Mouse (Mus musculus): Measurements from ENCODE around the gene Ppfia3. TPM values are rescaled to one million over a fixed set of nuclear protein-coding genes. Genes with fewer than 3 reads are reported as not detected.
A peak's percentile ranks its signal among the peaks of the same experiment; 100 is the strongest.

Gene Ppfia3
- polyA plus RNA-seq (2015; fragmentation: Nextera tagmentation; extraction: Ambion mirVana) = 5.6 and 6.9 TPM in 2 replicates

GRCm38 (mm10) chr7:45366652-45367019 is at the start of gene Ppfia3:
Gene Ppfia3, minus strand, starts transcription at chr7:45367019.
- peaks cover 33% of the 10 kb centered on the region for H3K4me1 ChIP-seq (replicated peaks)
- peak within 1 kb of the TSS; percentile 58 for H3K9ac ChIP-seq
- under 1% methylated on average over 25 of the region's 26 CpGs for WGBS
- H3K4me2 ChIP-seq (replicated peaks) = peak within 1 kb of the TSS; percentile 99
- no peaks in the 10 kb centered on the region for H3K9me3 ChIP-seq
- H3K27ac ChIP-seq = peak within 1 kb of the TSS; percentile 57; the same call in 1 of the 2 replicates
- ATAC-seq = peak; percentile 11; the same call in 1 of the 2 replicates
- H3K27me3 ChIP-seq (replicated peaks) = peaks cover 35% of the 10 kb centered on the region
- no peaks in the 10 kb centered on the region for H3K36me3 ChIP-seq
- H3K4me3 ChIP-seq (replicated peaks) = peak within 1 kb of the TSS; percentile 59

GRCm38 (mm10) chr7:45415636-45416035 is 48.8 kb upstream of the Ppfia3 start:
- Histone ChIP-seq H3K4me3 (replicated peaks) (peak overlapping the region; percentile 22), H3K9ac (no peak overlapping the region), H3K27me3 (replicated peaks) (peaks cover 54% of the 10 kb centered on the region), H3K9me3 (no peaks in the 10 kb centered on the region), H3K36me3 (no peaks in the 10 kb centered on the region), H3K4me1 (replicated peaks) (peaks cover 35% of the 10 kb centered on the region), H3K4me2 (replicated peaks) (peak overlapping the region; percentile 49), H3K27ac (no peak overlapping the region)
- no peak for ATAC-seq
- 23% methylated on average over 37 of the region's 37 CpGs for WGBS

- H3K9me3 ChIP-seq = no peaks in the 10 kb centered on the region
- 46% methylated on average over 12 of the region's 12 CpGs for WGBS
- peaks cover 62% of the 10 kb centered on the region for H3K27me3 ChIP-seq (replicated peaks)
- no peak overlapping the region for H3K4me3 ChIP-seq (replicated peaks)
- H3K9ac ChIP-seq = no peak overlapping the region
- no peak; the same call in 1 of the 2 replicates for ATAC-seq
- H3K4me1 ChIP-seq (replicated peaks) = peaks cover 30% of the 10 kb centered on the region
- no peak overlapping the region for H3K27ac ChIP-seq
- H3K4me2 ChIP-seq (replicated peaks) = peak overlapping the region; percentile 97; the same call in 1 of the 2 replicates
- no peaks in the 10 kb centered on the region for H3K36me3 ChIP-seq
These were observed 48.0 kb upstream of the Ppfia3 start for GRCm38 (mm10) chr7:45414740-45415224.

GRCm38 (mm10) chr7:45413864-45414739 is 47.3 kb upstream of the Ppfia3 start:
- 2% methylated on average over 26 of the region's 27 CpGs for WGBS
- peak; percentile 40 for ATAC-seq

GRCm38 (mm10) chr7:45413113-45413863 is 46.5 kb upstream of the Ppfia3 start, which contains the start of gene Ntf5:
Gene Ntf5, plus strand, starts transcription at chr7:45413695.
- peak; percentile 69 for ATAC-seq
- H3K4me2 ChIP-seq (replicated peaks) = peak within 1 kb of the TSS; percentile 97
- H3K27me3 ChIP-seq (replicated peaks) = peaks cover 73% of the 10 kb centered on the region
- no peaks in the 10 kb centered on the region for H3K9me3 ChIP-seq
- H3K9ac ChIP-seq = peak within 1 kb of the TSS; percentile 60
- 2% methylated on average over 38 of the region's 45 CpGs for WGBS
- H3K27ac ChIP-seq = 0 out of 2 replicates have a peak within 1 kb of the TSS, but pooled peaks have one; percentile 19
- H3K4me3 ChIP-seq (replicated peaks) = peak within 1 kb of the TSS; percentile 56
- peaks cover 25% of the 10 kb centered on the region for H3K4me1 ChIP-seq (replicated peaks)
- no peaks in the 10 kb centered on the region for H3K36me3 ChIP-seq

More at GRCm38 (mm10) chr7:45413864-45414739, 47.3 kb upstream of the Ppfia3 start:
- no peak overlapping the region for H3K27ac ChIP-seq
- H3K4me3 ChIP-seq (replicated peaks) = peak overlapping the region; percentile 56
- no peaks in the 10 kb centered on the region for H3K36me3 ChIP-seq
- H3K27me3 ChIP-seq (replicated peaks) = peaks cover 68% of the 10 kb centered on the region
- H3K9ac ChIP-seq = peak overlapping the region; percentile 60
- no peaks in the 10 kb centered on the region for H3K9me3 ChIP-seq
- H3K4me1 ChIP-seq (replicated peaks) = peaks cover 27% of the 10 kb centered on the region
- peak overlapping the region; percentile 97 for H3K4me2 ChIP-seq (replicated peaks)

- 76% methylated on average over 2 of the region's 2 CpGs for WGBS
These were observed 45.6 kb upstream of the Ppfia3 start for GRCm38 (mm10) chr7:45412421-45412820.

GRCm38 (mm10) chr7:45409497-45410163 is 42.8 kb upstream of the Ppfia3 start:
- no peak overlapping the region for H3K4me3 ChIP-seq (replicated peaks)
- H3K9me3 ChIP-seq = no peaks in the 10 kb centered on the region
- H3K27ac ChIP-seq = no peak overlapping the region
- H3K9ac ChIP-seq = no peak overlapping the region
- H3K4me2 ChIP-seq (replicated peaks) = no peak overlapping the region
- no peaks in the 10 kb centered on the region for H3K36me3 ChIP-seq
- ATAC-seq = no peak
- peaks cover 85% of the 10 kb centered on the region for H3K27me3 ChIP-seq (replicated peaks)
- 84% methylated on average over 8 of the region's 8 CpGs for WGBS
- H3K4me1 ChIP-seq (replicated peaks) = peaks cover 21% of the 10 kb centered on the region

More at GRCm38 (mm10) chr7:45412421-45412820, 45.6 kb upstream of the Ppfia3 start:
- H3K9ac ChIP-seq = no peak overlapping the region
- no peak overlapping the region for H3K4me3 ChIP-seq (replicated peaks)
- no peaks in the 10 kb centered on the region for H3K36me3 ChIP-seq
- H3K4me1 ChIP-seq (replicated peaks) = peaks cover 25% of the 10 kb centered on the region
- no peak overlapping the region for H3K4me2 ChIP-seq (replicated peaks)
- H3K27ac ChIP-seq = no peak overlapping the region
- ATAC-seq = no peak
- H3K9me3 ChIP-seq = no peaks in the 10 kb centered on the region
- peaks cover 82% of the 10 kb centered on the region for H3K27me3 ChIP-seq (replicated peaks)

GRCm38 (mm10) chr7:45408949-45409348 is 42.1 kb upstream of the Ppfia3 start:
- no peaks in the 10 kb centered on the region for H3K36me3 ChIP-seq
- H3K9ac ChIP-seq = no peak overlapping the region
- 84% methylated on average over 17 of the region's 17 CpGs for WGBS
- no peak overlapping the region for H3K4me3 ChIP-seq (replicated peaks)
- no peak overlapping the region for H3K27ac ChIP-seq
- peaks cover 79% of the 10 kb centered on the region for H3K27me3 ChIP-seq (replicated peaks)
- H3K9me3 ChIP-seq = no peaks in the 10 kb centered on the region
- peaks cover 15% of the 10 kb centered on the region for H3K4me1 ChIP-seq (replicated peaks)
- ATAC-seq = no peak
- no peak overlapping the region for H3K4me2 ChIP-seq (replicated peaks)

- 69% methylated on average over 7 of the region's 7 CpGs for WGBS
- Histone ChIP-seq H3K9me3 (no peaks in the 10 kb centered on the region), H3K36me3 (no peaks in the 10 kb centered on the region), H3K4me2 (replicated peaks) (no peak overlapping the region), H3K4me3 (replicated peaks) (no peak overlapping the region), H3K9ac (no peak overlapping the region), H3K27ac (no peak overlapping the region), H3K27me3 (replicated peaks) (peaks cover 73% of the 10 kb centered on the region), H3K4me1 (replicated peaks) (peaks cover 9% of the 10 kb centered on the region)
- no peak for ATAC-seq
These were observed 41.5 kb upstream of the Ppfia3 start for GRCm38 (mm10) chr7:45408351-45408750.

- no peak overlapping the region for H3K9ac ChIP-seq
- peaks cover 8% of the 10 kb centered on the region for H3K4me1 ChIP-seq (replicated peaks)
- H3K27me3 ChIP-seq (replicated peaks) = peaks cover 71% of the 10 kb centered on the region
- no peak overlapping the region for H3K27ac ChIP-seq
- no peak for ATAC-seq
- H3K4me2 ChIP-seq (replicated peaks) = no peak overlapping the region
- H3K36me3 ChIP-seq = no peaks in the 10 kb centered on the region
- WGBS = 75% methylated on average over 10 of the region's 10 CpGs
- H3K9me3 ChIP-seq = no peaks in the 10 kb centered on the region
- no peak overlapping the region for H3K4me3 ChIP-seq (replicated peaks)
These were observed 41.0 kb upstream of the Ppfia3 start for GRCm38 (mm10) chr7:45407836-45408235.

GRCm38 (mm10) chr7:45406157-45407156 is 39.6 kb upstream of the Ppfia3 start:
- H3K27me3 ChIP-seq (replicated peaks) = peaks cover 61% of the 10 kb centered on the region
- peak overlapping the region; percentile 24 for H3K9ac ChIP-seq
- no peaks in the 10 kb centered on the region for H3K9me3 ChIP-seq
- WGBS = 1% methylated on average over 114 of the region's 114 CpGs
- H3K4me1 ChIP-seq (replicated peaks) = peaks cover 8% of the 10 kb centered on the region
- H3K4me2 ChIP-seq (replicated peaks) = peak overlapping the region; percentile 85
- H3K36me3 ChIP-seq = no peaks in the 10 kb centered on the region
- no peak overlapping the region for H3K27ac ChIP-seq
- ATAC-seq = 0 out of 2 replicates have a peak, but pooled peaks have one; percentile 21
- H3K4me3 ChIP-seq (replicated peaks) = peak overlapping the region; percentile 42

All from intestine, embryonic 15.5 days (tissue).